Mouse (Mus musculus) cerebellum, adult 11-12 months (tissue): ENCODE results near the gene Gcn1l1.

ENCODE experiments used
- DNase-seq: peaks from one replicate; pipeline ENCODE4 v3.0.0; 2022

The Gcn1l1 gene

DNA sequence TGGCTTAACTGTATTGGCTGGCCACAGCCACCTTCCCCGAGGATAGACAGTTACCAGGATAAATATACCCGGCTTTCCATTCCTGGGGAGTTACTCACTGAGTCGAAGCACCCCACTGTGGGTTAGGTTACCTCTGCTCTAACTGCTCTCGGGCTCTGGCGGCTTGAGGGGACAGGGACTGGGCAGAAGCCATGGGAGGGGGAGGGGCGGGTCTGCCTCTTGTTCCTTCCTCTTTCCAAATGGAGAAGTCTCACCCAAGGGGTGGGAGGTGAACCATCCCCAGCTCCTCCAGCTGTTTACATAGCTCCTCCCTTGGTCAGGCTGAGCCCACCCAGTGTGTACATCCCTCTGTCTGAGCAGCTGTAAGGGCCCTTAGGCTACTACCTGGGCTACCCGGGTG is 29.4 kb upstream of the Gcn1l1 start:
- DNase-seq, result peak; percentile 45

DNA sequence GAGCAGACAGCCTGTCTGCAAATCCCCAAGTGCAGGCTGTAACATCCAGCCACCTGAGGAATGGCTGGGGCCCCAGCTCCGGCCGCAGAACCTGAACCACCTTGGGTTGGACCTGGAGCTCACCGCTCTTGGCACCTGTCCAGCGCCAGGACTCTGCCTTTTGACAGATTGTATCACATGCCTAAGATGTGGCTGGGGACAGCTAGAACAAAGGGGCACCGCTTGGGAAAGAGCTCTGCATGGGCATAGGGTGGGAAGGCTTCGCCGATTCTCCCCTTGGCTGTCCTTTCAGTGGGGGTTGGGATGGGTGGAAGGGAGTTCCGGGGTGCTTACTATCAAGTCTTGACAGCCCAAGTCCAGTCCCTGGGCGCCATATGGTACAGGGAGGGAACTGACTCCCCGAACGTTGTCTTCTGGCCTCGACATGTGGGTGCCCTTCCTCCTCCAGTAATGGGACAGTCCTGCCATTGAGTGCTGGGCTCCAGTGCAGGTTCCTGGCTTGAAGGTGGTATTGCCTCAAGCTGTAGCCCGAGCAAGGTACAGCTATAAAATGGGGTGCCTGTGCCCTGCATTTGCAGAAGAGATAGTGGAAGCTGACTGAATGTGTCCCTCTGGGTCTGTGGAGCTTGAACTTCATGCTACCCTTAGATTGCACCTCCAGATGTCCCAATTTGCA is 26.9 kb upstream of the Gcn1l1 start:
- DNase-seq, result peak; percentile 70

DNA sequence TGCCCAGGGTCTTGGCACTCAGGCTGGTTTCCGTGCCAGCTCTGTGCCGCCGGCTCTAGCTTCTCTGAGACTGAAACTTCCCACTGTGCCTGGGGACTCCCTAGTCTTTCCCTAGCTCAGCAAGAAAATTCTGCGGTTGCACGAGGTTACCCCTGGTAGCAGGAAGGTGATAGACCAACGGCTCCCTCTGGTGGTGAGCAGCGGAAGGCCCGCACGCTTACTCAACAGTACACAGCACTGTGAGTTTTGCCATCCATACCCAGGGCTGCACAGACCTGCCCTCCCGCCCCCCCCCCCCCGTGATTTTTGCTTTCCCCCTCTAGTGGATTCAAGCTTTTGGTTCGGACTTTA is 26.4 kb upstream of the Gcn1l1 start:
- DNase-seq, result peak; percentile 87

GRCm38 (mm10) chr5:115542635-115543384 is 22.2 kb upstream of the Gcn1l1 start:
- no peak for DNase-seq

DNA sequence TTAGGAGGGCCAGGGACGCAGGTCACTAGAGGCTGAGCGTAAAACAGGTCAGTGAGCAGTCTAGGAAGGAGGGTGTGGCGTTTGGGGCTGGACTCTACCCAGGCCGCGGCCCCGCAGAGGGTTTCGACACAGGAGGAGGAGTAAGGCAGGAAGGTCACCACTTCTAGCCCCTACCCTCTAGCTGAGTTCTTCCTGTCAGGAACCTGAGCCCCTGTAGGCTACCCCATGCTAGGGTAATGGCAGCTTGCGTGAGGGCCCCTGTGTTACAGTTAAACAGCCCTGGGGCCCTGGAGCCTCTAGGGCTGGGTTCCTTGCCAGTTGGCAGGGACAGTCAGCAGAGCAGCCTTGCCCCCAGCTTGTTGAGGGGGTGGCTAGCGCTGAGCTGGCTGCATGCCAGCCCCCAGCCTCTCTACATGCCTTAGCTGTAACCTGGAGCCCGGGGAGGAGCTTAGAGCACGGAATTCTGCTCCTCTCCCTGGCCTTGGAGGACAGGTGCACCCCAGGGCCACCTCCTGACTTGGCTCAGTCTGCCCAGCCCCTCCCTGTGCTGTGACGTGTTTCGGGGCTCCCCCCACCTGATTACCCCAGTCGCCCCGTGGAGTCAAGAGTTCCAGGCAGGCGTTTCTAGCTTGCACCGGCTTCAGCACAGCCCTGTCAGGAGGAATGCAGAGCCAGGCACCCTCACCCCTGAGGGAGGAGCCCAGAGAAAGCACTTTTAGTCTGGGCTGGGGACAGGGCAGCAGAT is 21.4 kb upstream of the Gcn1l1 start:
- DNase-seq, result peak; percentile 95

DNA sequence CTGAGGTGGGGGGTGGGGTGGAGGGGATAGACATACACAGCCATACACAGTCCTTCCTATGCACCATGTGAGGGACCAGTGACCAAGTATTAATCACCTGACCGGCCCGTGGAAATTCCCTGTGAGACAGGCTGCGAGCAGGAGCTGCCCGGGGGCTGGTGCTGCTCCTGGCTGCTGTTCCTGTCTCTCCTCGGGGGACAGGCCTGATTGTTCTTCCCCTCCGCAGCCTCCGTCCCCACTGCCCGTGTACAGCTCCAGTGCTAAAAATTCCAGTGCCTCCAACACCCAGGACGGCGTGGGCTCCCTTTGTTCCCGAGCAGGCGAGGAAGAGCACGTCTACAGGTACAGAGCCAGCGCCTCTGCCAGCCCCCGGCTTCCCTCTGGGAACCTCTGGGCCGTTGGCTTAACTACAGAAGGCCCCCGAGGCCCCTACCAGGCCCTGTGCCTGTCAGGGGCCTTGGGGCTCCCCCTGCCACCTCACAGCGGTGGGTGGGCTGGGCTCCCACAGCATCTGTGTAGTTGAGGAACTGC is 20.3 kb upstream of the Gcn1l1 start:
- no peak for DNase-seq

DNA sequence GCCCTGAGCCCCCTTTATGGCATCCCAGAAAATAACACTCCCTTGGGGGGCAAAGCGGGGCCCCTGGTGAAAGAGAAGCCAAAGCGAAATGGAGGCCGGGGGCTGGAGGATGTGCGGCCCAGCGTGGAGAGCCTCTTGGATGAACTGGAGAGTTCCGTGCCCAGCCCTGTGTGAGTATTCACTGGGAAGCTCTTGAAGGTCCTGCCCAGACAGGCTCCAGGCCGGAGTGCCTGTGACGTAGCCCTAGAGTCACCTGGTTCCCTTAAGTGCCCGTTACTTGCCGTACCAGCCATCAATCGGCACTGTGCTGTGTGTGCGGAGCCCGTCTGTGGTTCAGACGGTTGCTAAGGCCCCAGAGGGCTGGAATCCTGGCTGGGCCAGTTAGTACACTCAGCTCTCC is 19.4 kb upstream of the Gcn1l1 start:
- DNase-seq, result no peak

DNA sequence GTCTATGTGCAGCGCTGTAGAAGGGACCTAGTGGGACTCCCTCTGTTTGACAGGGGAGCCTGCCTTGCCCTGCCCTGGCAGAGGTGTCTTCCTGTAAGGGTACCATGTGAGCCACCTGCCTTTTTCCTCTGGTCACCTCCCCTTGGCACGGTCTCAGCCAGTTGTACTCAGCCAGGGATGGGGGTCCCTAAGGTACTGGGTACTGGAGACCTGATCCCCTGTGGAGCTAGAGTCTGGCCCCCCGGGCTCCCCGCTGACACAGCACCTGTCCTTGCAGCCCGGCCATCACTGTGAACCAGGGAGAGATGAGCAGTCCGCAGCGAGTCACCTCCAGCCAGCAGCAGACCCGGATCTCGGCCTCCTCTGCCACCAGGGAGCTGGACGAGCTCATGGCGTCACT is 18.5 kb upstream of the Gcn1l1 start:
- DNase-seq, result peak; percentile 84

- DNase-seq, result no peak
Measured at GRCm38 (mm10) chr5:115547014-115547413, 18.0 kb upstream of the Gcn1l1 start.

DNA sequence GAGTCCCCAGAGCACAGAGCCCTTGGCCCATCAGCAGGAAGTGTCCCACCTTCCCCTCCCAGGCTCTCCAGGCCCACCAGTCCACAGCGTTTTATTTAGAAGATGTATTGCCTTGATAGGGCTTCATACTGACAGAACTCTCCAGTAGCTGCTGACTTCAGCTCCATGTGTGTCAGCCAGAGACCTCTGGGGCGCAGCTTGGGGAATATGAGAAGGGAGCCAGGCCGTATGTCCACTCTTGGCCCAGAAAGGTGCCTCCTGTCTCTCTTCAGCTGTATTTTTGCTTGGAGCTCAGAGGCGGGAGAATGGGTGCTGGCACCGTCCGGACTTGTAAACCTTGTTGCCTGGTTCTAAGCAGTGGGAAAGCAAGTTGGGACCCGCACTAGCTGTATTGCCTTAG is 17.6 kb upstream of the Gcn1l1 start:
- peak; percentile 82 for DNase-seq

DNA sequence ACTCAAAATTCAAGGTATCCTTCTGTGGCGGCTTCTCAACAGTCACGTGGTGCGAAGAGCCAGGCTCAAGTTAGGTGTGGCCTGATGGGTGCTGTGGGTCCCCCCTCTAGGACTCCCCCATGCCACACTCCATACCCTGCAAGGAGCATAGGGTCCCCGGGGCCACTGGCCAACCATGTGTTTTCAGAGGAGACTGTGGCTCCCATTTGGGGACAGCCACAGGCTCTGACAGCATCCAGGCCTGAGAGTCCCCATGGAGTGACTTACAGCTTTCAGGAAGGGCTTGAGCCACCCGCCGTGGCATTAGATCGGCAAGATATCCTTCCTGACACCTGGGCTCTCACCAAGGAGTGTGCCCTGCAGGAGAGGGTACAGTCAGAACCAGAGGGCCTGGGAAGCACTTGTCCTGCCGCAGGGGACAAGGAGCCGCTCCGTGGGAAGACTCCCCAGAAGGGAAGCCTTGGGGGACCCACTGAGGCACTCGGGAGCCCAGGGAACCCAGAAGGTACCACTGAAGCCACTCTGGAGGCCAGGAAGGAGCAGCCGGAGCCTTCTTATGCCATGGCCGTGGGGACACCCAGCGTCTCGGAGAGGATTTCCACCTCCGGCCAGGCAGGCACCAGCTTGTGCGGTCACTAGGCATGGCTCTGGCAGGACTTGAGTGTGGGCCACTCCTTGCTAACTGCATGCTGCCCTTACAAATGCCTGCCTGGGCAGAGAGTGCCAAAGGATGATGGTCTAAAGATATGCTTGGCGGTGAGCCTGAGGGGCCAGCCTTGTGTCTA is 16.4 kb upstream of the Gcn1l1 start:
- DNase-seq, result peak; percentile 68

DNA sequence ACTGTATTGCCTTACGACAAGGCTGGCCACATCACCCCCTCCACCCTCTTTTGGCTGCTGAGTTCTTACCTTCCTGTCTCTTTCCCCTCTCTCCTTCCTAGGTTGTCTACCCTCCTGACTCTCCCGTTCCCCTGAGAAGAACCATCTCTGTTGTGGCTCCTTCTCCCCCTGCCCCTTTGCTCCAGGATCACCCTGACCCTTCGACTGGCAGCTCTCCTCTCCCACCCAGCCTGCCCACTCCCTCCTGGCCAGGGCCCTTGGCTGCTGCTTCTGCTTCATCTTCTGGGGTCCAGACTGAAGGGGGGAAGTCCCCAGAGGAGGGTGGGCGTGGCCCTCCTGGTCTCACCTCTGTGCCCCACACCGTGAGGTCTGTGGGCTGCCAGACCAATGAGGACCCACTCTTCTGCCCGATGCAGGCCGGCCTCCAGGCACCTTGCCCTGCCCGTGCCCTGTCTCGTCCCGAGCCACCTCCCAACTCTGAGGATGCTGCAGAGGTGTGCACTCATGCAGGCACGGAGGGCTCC is 14.5 kb upstream of the Gcn1l1 start:
- DNase-seq, result peak; percentile 64

DNA sequence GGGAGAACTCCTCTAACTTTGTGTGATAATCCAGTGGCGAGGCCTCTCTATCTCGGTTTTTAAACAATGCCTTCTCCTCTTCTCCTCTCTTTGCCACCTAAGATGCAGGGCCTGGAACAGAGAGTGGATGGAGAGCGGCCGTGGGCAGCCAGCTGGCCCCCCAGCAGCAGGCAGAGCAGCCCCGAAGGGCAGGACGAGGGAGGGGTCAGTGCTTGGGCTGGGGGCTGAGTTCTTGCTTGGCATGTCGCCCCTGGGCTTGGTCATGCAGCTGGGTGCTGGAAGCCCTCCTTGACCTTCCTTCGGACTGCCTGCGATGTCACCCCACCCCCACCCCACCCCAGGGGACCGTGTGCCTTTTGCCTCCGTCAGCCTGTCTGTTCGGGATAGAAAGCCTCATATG is 13.7 kb upstream of the Gcn1l1 start:
- DNase-seq, result peak; percentile 44

DNA sequence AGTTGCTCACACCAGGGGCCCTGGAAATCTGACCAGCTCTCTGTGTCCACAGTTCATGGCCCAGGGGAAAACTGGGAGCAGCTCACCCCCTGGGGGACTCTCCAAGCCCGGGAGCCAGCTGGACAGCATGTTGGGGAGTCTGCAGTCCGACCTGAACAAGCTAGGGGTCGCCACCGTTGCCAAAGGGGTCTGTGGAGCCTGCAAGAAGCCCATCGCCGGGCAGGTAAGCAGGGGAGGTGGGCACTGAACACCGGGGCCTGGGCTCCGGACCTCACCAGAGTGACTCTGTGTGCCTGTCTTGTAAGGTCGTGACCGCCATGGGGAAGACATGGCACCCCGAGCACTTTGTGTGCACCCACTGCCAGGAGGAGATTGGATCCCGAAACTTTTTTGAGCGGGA is 13.3 kb upstream of the Gcn1l1 start:
- DNase-seq, result peak; percentile 58

GRCm38 (mm10) chr5:115553801-115554420 is 11.1 kb upstream of the Gcn1l1 start:
- DNase-seq, result no peak

GRCm38 (mm10) chr5:115554536-115555291 is 10.3 kb upstream of the Gcn1l1 start:
- no peak for DNase-seq

DNA sequence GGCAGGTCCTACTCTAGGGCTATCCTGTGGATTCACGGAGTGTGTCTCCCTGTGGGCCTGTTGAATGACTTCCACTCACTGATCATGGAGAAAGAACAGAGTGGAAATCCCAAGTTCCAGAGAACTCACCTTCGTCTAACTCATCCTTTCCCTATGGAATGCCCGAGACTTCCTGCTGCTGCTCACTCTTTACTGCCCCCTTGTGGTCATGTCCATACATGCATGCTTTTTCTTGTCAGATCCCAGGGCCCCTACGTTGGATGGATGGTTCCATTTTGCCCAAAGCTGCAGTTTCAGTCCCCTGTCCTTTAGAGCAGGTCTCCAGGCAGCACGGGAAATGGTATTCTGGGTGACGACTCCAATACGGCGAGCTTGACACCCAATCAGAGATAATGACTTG is 8.8 kb upstream of the Gcn1l1 start:
- peak; percentile 74 for DNase-seq

GRCm38 (mm10) chr5:115558182-115558794 is 6.8 kb upstream of the Gcn1l1 start:
- peak; percentile 50 for DNase-seq

GRCm38 (mm10) chr5:115559237-115560101 is 5.6 kb upstream of the Gcn1l1 start, which contains the start of gene Rplp0:
Gene Rplp0 (plus strand): TSS chr5:115559467.
- DNase-seq, result peak; percentile 99
